Mouse (Mus musculus) c-Kit-negative CD71-positive TER-119-positive erythroid progenitor cells, embryonic 14.5 days (primary cell): Measurements from ENCODE around the gene Was.
"Not testable (repeated sequence)": the region's sequence is repeated elsewhere in the genome, so short reads cannot be mapped to it uniquely, and the experiment has no call there.

Source experiments
- DNase-seq: peaks from one replicate; pipeline ENCODE4 v3.0.0-alpha.2; 2013; ENCODE audit warnings: low read depth, low spot score

Gene Was

GRCm38 (mm10) chrX:8090346-8090953 is at the start of gene Was:
Was (minus strand) TSS chrX:8090498.
- no peak for DNase-seq

- no peak for DNase-seq
These were observed 49.2 kb upstream of the Was start for GRCm38 (mm10) chrX:8139480-8139879.

DNA sequence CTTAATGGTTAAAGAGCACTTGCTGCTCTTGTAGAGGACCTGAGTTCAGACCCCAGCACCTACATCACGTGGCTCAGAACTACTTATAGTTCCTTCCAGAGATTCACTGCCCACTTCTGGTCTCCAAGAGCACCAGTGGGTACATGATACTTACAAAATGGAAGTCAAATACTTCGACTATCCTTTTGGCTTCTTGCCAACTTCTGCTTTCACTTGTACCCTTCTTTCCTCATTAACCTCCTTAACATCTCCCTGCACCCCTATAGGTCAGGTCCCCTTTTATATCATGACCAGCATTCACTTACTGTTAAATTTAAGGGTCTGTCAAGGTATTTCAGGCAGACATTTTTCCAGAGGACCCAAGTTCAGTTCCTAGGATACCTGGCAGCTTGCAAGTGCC is 45.6 kb upstream of the Was start:
- no peak for DNase-seq

DNA sequence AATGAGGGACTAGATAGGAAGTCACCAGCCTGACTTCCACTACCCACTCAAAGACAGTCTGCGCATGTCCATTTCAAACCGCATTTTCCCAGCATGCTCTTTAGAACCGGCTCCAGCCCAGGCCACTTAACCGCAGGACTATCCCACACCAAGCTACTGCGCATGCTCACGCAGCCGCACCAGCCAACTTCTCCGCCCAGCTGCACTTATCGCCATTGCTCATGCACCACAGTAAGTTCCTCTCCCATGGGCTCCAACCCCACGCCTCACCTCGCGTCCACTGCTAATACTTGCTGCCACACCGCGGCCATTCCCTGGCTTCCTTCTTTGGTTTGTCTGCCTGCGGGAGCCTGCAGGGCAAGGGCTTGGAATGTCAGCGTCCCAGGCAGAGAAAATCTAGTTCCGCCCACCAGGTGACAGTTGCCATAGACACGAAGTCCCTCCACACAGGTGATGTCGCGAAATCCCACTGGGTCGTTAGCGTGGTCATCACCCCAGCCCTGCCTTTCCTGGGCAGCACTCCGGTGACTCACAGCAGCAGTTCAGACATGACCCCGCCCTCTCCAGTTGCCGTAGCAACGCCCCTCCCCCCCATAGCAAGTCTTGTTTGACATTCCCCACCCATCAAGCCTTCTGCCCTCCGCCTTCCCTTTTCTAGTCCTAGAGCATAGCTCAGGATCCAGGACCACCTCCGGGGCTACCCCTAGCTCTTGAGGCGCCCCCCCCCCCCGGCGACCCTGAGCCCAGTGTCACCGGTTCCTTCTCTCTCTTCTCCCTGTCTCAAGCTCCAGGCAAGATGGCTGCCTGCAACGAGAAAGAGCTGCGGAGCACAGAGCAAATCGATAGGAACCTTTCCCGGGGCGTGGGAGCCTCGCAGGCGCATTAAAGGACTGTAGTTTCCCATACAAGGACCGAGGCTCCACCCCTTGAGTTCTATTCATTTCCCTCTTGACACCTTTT is 42.0 kb upstream of the Was start, which contains the start of gene Wdr13:
Wdr13 (minus strand) TSS at position 876 of the 960 bp plus-strand sequence.
- DNase-seq = peak; percentile 80

GRCm38 (mm10) chrX:8131393-8131792 is 41.1 kb upstream of the Was start:
- no peak for DNase-seq

- DNase-seq = no peak
These were observed 34.9 kb upstream of the Was start for GRCm38 (mm10) chrX:8125235-8125634.

- DNase-seq = no peak
These were observed 33.6 kb upstream of the Was start for GRCm38 (mm10) chrX:8123821-8124470.

GRCm38 (mm10) chrX:8117264-8117663 is 27.0 kb upstream of the Was start:
- no peak for DNase-seq

DNA sequence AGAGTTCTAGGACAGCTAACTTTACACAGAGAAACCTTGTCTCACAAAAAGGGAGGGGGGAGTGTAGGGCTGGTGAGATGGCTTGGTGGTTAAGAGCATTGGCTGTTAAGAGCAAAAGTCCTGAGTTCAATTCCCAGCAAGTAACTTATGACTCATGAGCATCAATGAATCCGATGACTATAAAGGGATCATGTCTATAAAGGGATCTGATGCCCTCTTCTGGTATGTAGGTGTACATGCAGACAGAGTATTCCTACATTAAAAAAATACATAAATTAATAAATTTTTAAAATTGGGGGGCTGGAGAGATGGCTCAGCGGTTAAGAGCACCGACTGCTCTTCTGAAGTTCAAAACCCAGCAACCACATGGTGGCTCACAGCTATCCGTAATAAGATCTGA is 25.0 kb upstream of the Was start:
- DNase-seq = no peak

GRCm38 (mm10) chrX:8105019-8105418 is 14.7 kb upstream of the Was start:
- no peak for DNase-seq

GRCm38 (mm10) chrX:8102213-8102668 is 11.9 kb upstream of the Was start:
- peak; percentile 42 for DNase-seq

- DNase-seq = no peak
These were observed 10.7 kb upstream of the Was start for GRCm38 (mm10) chrX:8101017-8101416.

GRCm38 (mm10) chrX:8099435-8099834 is 9.1 kb upstream of the Was start:
- no peak for DNase-seq

GRCm38 (mm10) chrX:8096787-8097242 is 6.5 kb upstream of the Was start:
- DNase-seq = peak; percentile 92

- not testable (repeated sequence) for DNase-seq
These were observed 5.9 kb upstream of the Was start for GRCm38 (mm10) chrX:8096068-8096786.

- no peak for DNase-seq
These were observed 5.2 kb upstream of the Was start for GRCm38 (mm10) chrX:8095546-8095945.

GRCm38 (mm10) chrX:8090954-8091347 is 653 bp upstream of the Was start:
- not testable (repeated sequence) for DNase-seq

GRCm38 (mm10) chrX:8089746-8090145 is 552 bp downstream of the Was start:
- DNase-seq = no peak

- DNase-seq = no peak
These were observed 4.7 kb downstream of the Was start for GRCm38 (mm10) chrX:8085611-8086010.

- no peak for DNase-seq
These were observed 5.5 kb downstream of the Was start for GRCm38 (mm10) chrX:8084771-8085259.

GRCm38 (mm10) chrX:8075104-8075503 is 15.2 kb downstream of the Was start:
- DNase-seq = no peak
